Mouse (Mus musculus): ENCODE measurements around the gene Hoxb7. TPM values are rescaled to one million over a fixed set of nuclear protein-coding genes. Genes with fewer than 3 reads are reported as not detected.

The Hoxb7 gene
- polyA plus RNA-seq (2012; rRNA removed): 15.5 and 16.5 TPM in 2 replicates

- peak within 1 kb of the TSS; percentile 91 for H3K27ac ChIP-seq (ENCODE audit: insufficient read depth, low read depth, low read length)
- H3K27me3 ChIP-seq (replicated peaks; ENCODE audit: control insufficient read depth, insufficient read depth, low read length): no peaks in the 10 kb centered on the region
- H3K4me1 ChIP-seq (ENCODE audit: control insufficient read depth, insufficient read depth, low read length): peaks cover 12% of the 10 kb centered on the region; the same call in 1 of the 2 replicates
- no peak for TF ChIP-seq CTCF (conservative IDR thresholded peaks at IDR 0.05; ENCODE audit: insufficient read depth, insufficient read length, low read depth, low read length)
- TF ChIP-seq POLR2A (IDR thresholded peaks at IDR 0.05; ENCODE audit: low read depth, low read length): peak; percentile 67
- H3K36me3 ChIP-seq (ENCODE audit: control insufficient read depth, insufficient read depth, low read length): no peaks in the 10 kb centered on the region
- peak; percentile 93 for DNase-seq
- under 1% methylated on average over 43 of the region's 43 CpGs for WGBS
- peak within 1 kb of the TSS; percentile 76 for H3K4me3 ChIP-seq (ENCODE audit: insufficient read depth, low read depth, low read length)
These were observed at the start of gene Hoxb7 for GRCm38 (mm10) chr11:96285771-96286738. Gene Hoxb7, plus strand, starts transcription at chr11:96286623.

GRCm38 (mm10) chr11:96240211-96240610, 46.2 kb upstream of the Hoxb7 start:
- Histone ChIP-seq H3K4me1 (ENCODE audit: control insufficient read depth, insufficient read depth, low read length) (no peaks in the 10 kb centered on the region), H3K4me3 (ENCODE audit: insufficient read depth, low read depth, low read length) (no peak overlapping the region), H3K27me3 (replicated peaks; ENCODE audit: control insufficient read depth, insufficient read depth, low read length) (no peaks in the 10 kb centered on the region), H3K27ac (ENCODE audit: insufficient read depth, low read depth, low read length) (no peak overlapping the region), H3K36me3 (ENCODE audit: control insufficient read depth, insufficient read depth, low read length) (no peaks in the 10 kb centered on the region)
- WGBS: 3% methylated on average over 7 of the region's 7 CpGs
- no peak for TF ChIP-seq POLR2A (IDR thresholded peaks at IDR 0.05; ENCODE audit: low read depth, low read length)
- peak; percentile 88 for TF ChIP-seq CTCF (conservative IDR thresholded peaks at IDR 0.05; ENCODE audit: insufficient read depth, insufficient read length, low read depth, low read length)
- peak; percentile 68 for DNase-seq

GRCm38 (mm10) chr11:96250901-96251300, 35.5 kb upstream of the Hoxb7 start:
- peak overlapping the region; percentile 85 for H3K4me3 ChIP-seq (ENCODE audit: insufficient read depth, low read depth, low read length)

GRCm38 (mm10) chr11:96251480-96252031, 34.9 kb upstream of the Hoxb7 start:
- 3% methylated on average over 46 of the region's 46 CpGs for WGBS
- Histone ChIP-seq H3K4me3 (ENCODE audit: insufficient read depth, low read depth, low read length) (peak overlapping the region; percentile 85), H3K27me3 (replicated peaks; ENCODE audit: control insufficient read depth, insufficient read depth, low read length) (no peaks in the 10 kb centered on the region), H3K27ac (ENCODE audit: insufficient read depth, low read depth, low read length) (peak overlapping the region; percentile 98), H3K36me3 (ENCODE audit: control insufficient read depth, insufficient read depth, low read length) (no peaks in the 10 kb centered on the region), H3K4me1 (ENCODE audit: control insufficient read depth, insufficient read depth, low read length) (peaks cover 18% of the 10 kb centered on the region)
- peak; percentile 70 for DNase-seq
- TF ChIP-seq POLR2A (IDR thresholded peaks at IDR 0.05; ENCODE audit: low read depth, low read length): no peak
- TF ChIP-seq CTCF (conservative IDR thresholded peaks at IDR 0.05; ENCODE audit: insufficient read depth, insufficient read length, low read depth, low read length): no peak

More at GRCm38 (mm10) chr11:96250901-96251300, 35.5 kb upstream of the Hoxb7 start:
- H3K36me3 ChIP-seq (ENCODE audit: control insufficient read depth, insufficient read depth, low read length): no peaks in the 10 kb centered on the region
- DNase-seq: peak; percentile 77
- under 1% methylated on average over 14 of the region's 14 CpGs for WGBS
- H3K27ac ChIP-seq (ENCODE audit: insufficient read depth, low read depth, low read length): peak overlapping the region; percentile 98
- no peaks in the 10 kb centered on the region for H3K27me3 ChIP-seq (replicated peaks; ENCODE audit: control insufficient read depth, insufficient read depth, low read length)
- peaks cover 17% of the 10 kb centered on the region for H3K4me1 ChIP-seq (ENCODE audit: control insufficient read depth, insufficient read depth, low read length)
- no peak for TF ChIP-seq CTCF (conservative IDR thresholded peaks at IDR 0.05; ENCODE audit: insufficient read depth, insufficient read length, low read depth, low read length)
- no peak for TF ChIP-seq POLR2A (IDR thresholded peaks at IDR 0.05; ENCODE audit: low read depth, low read length)

GRCm38 (mm10) chr11:96252541-96253120, 33.8 kb upstream of the Hoxb7 start:
- DNase-seq: no peak
- H3K36me3 ChIP-seq (ENCODE audit: control insufficient read depth, insufficient read depth, low read length): no peaks in the 10 kb centered on the region

GRCm38 (mm10) chr11:96254221-96254620, 32.2 kb upstream of the Hoxb7 start:
- TF ChIP-seq CTCF (conservative IDR thresholded peaks at IDR 0.05; ENCODE audit: insufficient read depth, insufficient read length, low read depth, low read length) (no peak), POLR2A (IDR thresholded peaks at IDR 0.05; ENCODE audit: low read depth, low read length) (no peak)
- H3K27ac ChIP-seq (ENCODE audit: insufficient read depth, low read depth, low read length): peak overlapping the region; percentile 71
- H3K4me1 ChIP-seq (ENCODE audit: control insufficient read depth, insufficient read depth, low read length): peaks cover 37% of the 10 kb centered on the region
- no peaks in the 10 kb centered on the region for H3K27me3 ChIP-seq (replicated peaks; ENCODE audit: control insufficient read depth, insufficient read depth, low read length)
- DNase-seq: peak; percentile 93
- H3K36me3 ChIP-seq (ENCODE audit: control insufficient read depth, insufficient read depth, low read length): no peaks in the 10 kb centered on the region
- WGBS: 6% methylated on average over 11 of the region's 11 CpGs
- H3K4me3 ChIP-seq (ENCODE audit: insufficient read depth, low read depth, low read length): peak overlapping the region; percentile 38

More at GRCm38 (mm10) chr11:96252541-96253120, 33.8 kb upstream of the Hoxb7 start:
- peak overlapping the region; percentile 69 for H3K27ac ChIP-seq (ENCODE audit: insufficient read depth, low read depth, low read length)
- no peaks in the 10 kb centered on the region for H3K27me3 ChIP-seq (replicated peaks; ENCODE audit: control insufficient read depth, insufficient read depth, low read length)
- peak overlapping the region; percentile 85 for H3K4me3 ChIP-seq (ENCODE audit: insufficient read depth, low read depth, low read length)
- WGBS: 23% methylated on average over 12 of the region's 12 CpGs
- no peak for TF ChIP-seq CTCF (conservative IDR thresholded peaks at IDR 0.05; ENCODE audit: insufficient read depth, insufficient read length, low read depth, low read length)
- TF ChIP-seq POLR2A (IDR thresholded peaks at IDR 0.05; ENCODE audit: low read depth, low read length): no peak
- peaks cover 25% of the 10 kb centered on the region for H3K4me1 ChIP-seq (ENCODE audit: control insufficient read depth, insufficient read depth, low read length)
